Mouse (Mus musculus): Measurements from ENCODE around the gene Mogs. TPM values are rescaled to one million over a fixed set of nuclear protein-coding genes. Genes with fewer than 3 reads are reported as not detected.

Mogs gene
- polyA plus RNA-seq, 1 experiment from 2014 or later, result 24.7 TPM

GRCm38 (mm10) chr6:83118369-83118768, 3.1 kb downstream of the Mogs start:
- no peak for ATAC-seq (replicated peaks)
- no peak overlapping the region for H3K4me2 ChIP-seq
- no peaks in the 10 kb centered on the region for H3K27me3 ChIP-seq (replicated peaks)
- no peaks in the 10 kb centered on the region for H3K9me3 ChIP-seq
- H3K4me1 ChIP-seq, result peaks cover 67% of the 10 kb centered on the region
- H3K27ac ChIP-seq, result no peak overlapping the region
- H3K4me3 ChIP-seq, result no peak overlapping the region
- H3K9ac ChIP-seq, result no peak overlapping the region
- H3K36me3 ChIP-seq (replicated peaks), result peaks cover 6% of the 10 kb centered on the region; the same call in 1 of the 2 replicates
- WGBS, result 88% methylated on average over 11 of the region's 11 CpGs

- no peak overlapping the region for H3K27ac ChIP-seq
- H3K4me2 ChIP-seq, result peak overlapping the region; percentile 86; the same call in 1 of the 2 replicates
- H3K36me3 ChIP-seq (replicated peaks), result peaks cover 6% of the 10 kb centered on the region; the same call in 1 of the 2 replicates
- no peak overlapping the region for H3K4me3 ChIP-seq
- no peak overlapping the region for H3K9ac ChIP-seq
- no peak for ATAC-seq (replicated peaks)
- H3K4me1 ChIP-seq, result peaks cover 71% of the 10 kb centered on the region
- H3K27me3 ChIP-seq (replicated peaks), result no peaks in the 10 kb centered on the region
- no peaks in the 10 kb centered on the region for H3K9me3 ChIP-seq
- 83% methylated on average over 14 of the region's 14 CpGs for WGBS
Measured at GRCm38 (mm10) chr6:83118825-83119733, 3.8 kb downstream of the Mogs start.

GRCm38 (mm10) chr6:83119734-83120051, 4.4 kb downstream of the Mogs start:
- Histone ChIP-seq H3K4me1 (peaks cover 73% of the 10 kb centered on the region), H3K36me3 (replicated peaks) (peaks cover 6% of the 10 kb centered on the region; the same call in 1 of the 2 replicates), H3K9me3 (no peaks in the 10 kb centered on the region), H3K27me3 (replicated peaks) (no peaks in the 10 kb centered on the region), H3K4me2 (peak overlapping the region; percentile 86), H3K4me3 (peak overlapping the region; percentile 63), H3K9ac (peak overlapping the region; percentile 78; the same call in 1 of the 2 replicates), H3K27ac (peak overlapping the region; percentile 1; the same call in 1 of the 2 replicates)
- ATAC-seq (replicated peaks), result no peak
- 54% methylated on average over 7 of the region's 7 CpGs for WGBS

- peak within 1 kb of the TSS; percentile 63 for H3K4me3 ChIP-seq
- peak; percentile 95 for ATAC-seq (replicated peaks)
- peak within 1 kb of the TSS; percentile 78 for H3K9ac ChIP-seq
- H3K27me3 ChIP-seq (replicated peaks), result no peaks in the 10 kb centered on the region
- peaks cover 71% of the 10 kb centered on the region for H3K4me1 ChIP-seq
- under 1% methylated on average over 38 of the region's 38 CpGs for WGBS
- H3K36me3 ChIP-seq (replicated peaks), result peaks cover 6% of the 10 kb centered on the region; the same call in 1 of the 2 replicates
- H3K4me2 ChIP-seq, result peak within 1 kb of the TSS; percentile 94
- H3K27ac ChIP-seq, result peak within 1 kb of the TSS; percentile 93
- H3K9me3 ChIP-seq, result no peaks in the 10 kb centered on the region
Measured at GRCm38 (mm10) chr6:83120930-83121862, 5.9 kb downstream of the Mogs start, which contains the start of gene Wbp1. Gene Wbp1 (minus strand): TSS chr6:83121559.

- ATAC-seq (replicated peaks), result peak; percentile 5
- H3K4me1 ChIP-seq, result peaks cover 62% of the 10 kb centered on the region
- under 1% methylated on average over 52 of the region's 52 CpGs for WGBS
Measured at GRCm38 (mm10) chr6:83121863-83122710, 6.8 kb downstream of the Mogs start.

GRCm38 (mm10) chr6:83122961-83123360, 7.7 kb downstream of the Mogs start:
- Histone ChIP-seq H3K4me1 (peaks cover 55% of the 10 kb centered on the region), H3K9ac (no peak overlapping the region), H3K4me2 (peak overlapping the region; percentile 94), H3K36me3 (replicated peaks) (0 out of 2 replicates have a peak, but pooled peaks cover 2% of the 10 kb centered on the region), H3K9me3 (no peaks in the 10 kb centered on the region), H3K27ac (no peak overlapping the region), H3K4me3 (no peak overlapping the region), H3K27me3 (replicated peaks) (no peaks in the 10 kb centered on the region)
- no peak for ATAC-seq (replicated peaks)
- 78% methylated on average over 5 of the region's 5 CpGs for WGBS

More at GRCm38 (mm10) chr6:83121863-83122710, 6.8 kb downstream of the Mogs start:
- H3K36me3 ChIP-seq (replicated peaks), result peaks cover 6% of the 10 kb centered on the region; the same call in 1 of the 2 replicates
- no peaks in the 10 kb centered on the region for H3K27me3 ChIP-seq (replicated peaks)
- H3K4me2 ChIP-seq, result peak overlapping the region; percentile 94
- H3K4me3 ChIP-seq, result peak overlapping the region; percentile 63
- H3K9ac ChIP-seq, result peak overlapping the region; percentile 69
- H3K9me3 ChIP-seq, result no peaks in the 10 kb centered on the region
- peak overlapping the region; percentile 93 for H3K27ac ChIP-seq

GRCm38 (mm10) chr6:83124851-83125312, 9.6 kb downstream of the Mogs start:
- H3K27me3 ChIP-seq (replicated peaks), result no peaks in the 10 kb centered on the region
- peak overlapping the region; percentile 73 for H3K4me2 ChIP-seq
- H3K27ac ChIP-seq, result peak overlapping the region; percentile 64
- H3K36me3 ChIP-seq (replicated peaks), result no peaks in the 10 kb centered on the region
- WGBS, result under 1% methylated on average over 30 of the region's 30 CpGs
- ATAC-seq (replicated peaks), result peak; percentile 7
- peak overlapping the region; percentile 89 for H3K4me3 ChIP-seq
- H3K9ac ChIP-seq, result peak overlapping the region; percentile 58
- H3K4me1 ChIP-seq, result peaks cover 39% of the 10 kb centered on the region
- H3K9me3 ChIP-seq, result no peaks in the 10 kb centered on the region

- Histone ChIP-seq H3K36me3 (replicated peaks) (no peaks in the 10 kb centered on the region), H3K4me3 (peak within 1 kb of the TSS; percentile 89), H3K27ac (peak within 1 kb of the TSS; percentile 64), H3K4me2 (peak within 1 kb of the TSS; percentile 73), H3K9ac (peak within 1 kb of the TSS; percentile 58), H3K4me1 (peaks cover 34% of the 10 kb centered on the region), H3K27me3 (replicated peaks) (no peaks in the 10 kb centered on the region), H3K9me3 (no peaks in the 10 kb centered on the region)
- WGBS, result 22% methylated on average over 5 of the region's 5 CpGs
- no peak for ATAC-seq (replicated peaks)
Measured at GRCm38 (mm10) chr6:83125331-83125730, 10.0 kb downstream of the Mogs start, which contains the start of gene Ino80b. Gene Ino80b (minus strand): TSS chr6:83125431.

- Histone ChIP-seq H3K36me3 (replicated peaks) (no peaks in the 10 kb centered on the region), H3K27me3 (replicated peaks) (no peaks in the 10 kb centered on the region), H3K4me1 (peaks cover 23% of the 10 kb centered on the region), H3K9ac (no peak overlapping the region), H3K4me2 (no peak overlapping the region), H3K4me3 (no peak overlapping the region), H3K9me3 (no peaks in the 10 kb centered on the region), H3K27ac (no peak overlapping the region)
- no peak for ATAC-seq (replicated peaks)
- 96% methylated on average over 5 of the region's 5 CpGs for WGBS
Measured at GRCm38 (mm10) chr6:83127419-83127818, 12.1 kb downstream of the Mogs start.

- Histone ChIP-seq H3K4me1 (peaks cover 9% of the 10 kb centered on the region), H3K27ac (no peak overlapping the region), H3K9ac (no peak overlapping the region), H3K36me3 (replicated peaks) (no peaks in the 10 kb centered on the region), H3K27me3 (replicated peaks) (peaks cover 6% of the 10 kb centered on the region; the same call in 1 of the 2 replicates), H3K4me3 (no peak overlapping the region), H3K4me2 (no peak overlapping the region), H3K9me3 (no peaks in the 10 kb centered on the region)
- WGBS, result 82% methylated on average over 6 of the region's 6 CpGs
- no peak for ATAC-seq (replicated peaks)
Measured at GRCm38 (mm10) chr6:83131469-83132034, 16.3 kb downstream of the Mogs start.
